Mouse (Mus musculus): ENCODE measurements around the gene Slc12a8.

GRCm38 (mm10) chr16:33700584-33700983 lies 183.5 kb downstream of the Slc12a8 start:
- TF ChIP-seq CTCF (IDR thresholded peaks at IDR 0.05; ENCODE audit: low read depth, low read length) (no peak), POLR2A (IDR thresholded peaks at IDR 0.05; ENCODE audit: borderline replicate concordance, low read depth, low read length) (no peak)
